Mouse (Mus musculus) neutrophil, adult 5-6 weeks (primary cell): ENCODE data around the gene Dnajc25. TPM values are rescaled to one million over a fixed set of nuclear protein-coding genes. Genes with fewer than 3 reads are reported as not detected.

Experiments used
- ATAC-seq: fragments of 151-379, 151-347 bp; 2 replicates; pipeline ENCODE4 v1.8.0; 2017; ENCODE audit warnings: mild to moderate bottlenecking, moderate TSS enrichment; ENCODE audit not compliant: insufficient number of reproducible peaks, poor library complexity, low FRiP score, severe bottlenecking; ENCODE audit errors: extremely low read depth
- total RNA-seq: library from RNA; stranded (forward); fragments of 200-1000 nt; gene quantifications from 2 replicates; pipeline ENCODE4 v1.2.3, GENCODE M21; 2017

The Dnajc25 gene
- total RNA-seq, 1 experiment from 2014 or later: 6.6 TPM

DNA sequence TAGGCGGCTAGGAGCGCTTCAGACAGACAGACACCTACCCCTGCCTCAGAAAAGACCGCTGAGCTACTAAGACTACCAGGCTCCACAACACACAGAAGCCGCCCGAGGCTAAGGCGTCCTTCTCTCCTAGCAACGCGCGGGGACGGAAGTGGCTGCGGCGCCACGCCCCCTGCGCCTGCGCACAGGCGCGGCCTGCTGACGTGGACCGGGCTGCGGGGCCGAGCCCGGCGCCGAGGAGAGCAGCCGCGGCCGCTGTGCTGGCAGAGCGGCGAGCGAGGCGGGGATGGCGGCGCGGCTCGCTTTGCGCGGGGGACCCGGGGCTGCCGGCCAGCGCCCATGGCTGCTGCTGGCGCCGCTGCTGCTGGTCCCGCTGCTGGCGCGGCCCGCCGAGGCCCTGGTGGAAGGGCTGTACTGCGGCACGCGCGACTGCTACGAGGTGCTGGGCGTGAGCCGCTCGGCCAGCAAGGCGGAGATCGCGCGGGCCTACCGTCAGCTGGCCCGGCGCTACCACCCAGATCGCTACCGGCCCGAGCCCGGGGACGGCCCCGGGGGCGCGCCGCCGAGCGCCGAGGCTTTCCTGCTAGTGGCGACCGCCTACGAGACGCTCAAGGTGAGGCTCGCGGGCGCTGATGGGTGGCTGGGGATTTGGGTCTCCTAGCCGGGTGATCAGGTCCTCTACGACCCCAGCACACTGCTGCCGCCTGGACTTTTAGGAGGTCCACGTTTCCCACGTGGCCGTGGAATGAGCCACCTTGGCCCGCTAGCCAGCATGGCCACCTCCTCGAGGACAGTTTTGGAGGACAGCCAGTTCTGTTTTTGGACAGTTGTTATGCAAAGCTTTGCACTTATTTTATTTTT lies 8.3 kb downstream of the Dnajc25 start, which contains the start of gene Gm20503:
TSS of gene Gm20503 (plus strand) at position 263 of the 858 bp plus-strand sequence.
- peak; percentile 84 for ATAC-seq

DNA sequence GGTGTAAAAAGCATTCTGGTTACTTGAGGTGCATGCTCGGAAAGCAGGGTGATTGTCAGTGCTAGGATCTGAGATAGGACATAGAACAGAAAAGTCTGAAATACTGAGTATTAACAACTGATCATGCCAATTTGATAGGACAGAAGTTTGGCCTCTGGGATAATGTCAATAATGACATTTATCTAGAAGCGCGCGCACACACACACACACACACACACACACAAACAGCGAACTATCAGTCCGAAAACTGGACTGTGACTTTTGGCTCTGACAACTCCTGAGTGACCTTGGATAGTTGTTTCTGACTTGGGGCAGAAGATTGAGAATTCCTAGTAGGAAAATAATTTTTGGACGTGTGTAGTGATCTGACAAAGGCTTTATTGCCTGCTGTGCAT lies 8.9 kb downstream of the Dnajc25 start:
- no peak for ATAC-seq

DNA sequence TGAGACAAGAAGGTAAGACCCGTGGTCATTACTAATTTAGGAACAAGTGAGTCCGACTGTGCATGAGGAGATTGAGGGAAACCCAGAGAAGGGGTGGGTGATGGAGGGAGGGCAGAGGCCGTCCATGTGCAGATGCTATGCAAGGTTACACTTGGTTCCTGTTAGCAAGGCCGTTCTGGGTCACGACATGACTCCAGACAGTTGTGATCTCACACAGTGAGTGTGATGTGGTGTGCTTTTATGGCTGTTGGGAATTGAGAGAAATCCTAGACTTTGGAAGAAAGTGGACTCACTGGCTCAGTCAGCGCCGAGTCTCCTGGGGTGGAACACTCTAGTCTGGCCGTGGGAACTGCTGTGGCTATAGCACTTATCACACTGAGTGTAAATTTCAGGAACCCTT lies 11.3 kb downstream of the Dnajc25 start:
- no peak for ATAC-seq

DNA sequence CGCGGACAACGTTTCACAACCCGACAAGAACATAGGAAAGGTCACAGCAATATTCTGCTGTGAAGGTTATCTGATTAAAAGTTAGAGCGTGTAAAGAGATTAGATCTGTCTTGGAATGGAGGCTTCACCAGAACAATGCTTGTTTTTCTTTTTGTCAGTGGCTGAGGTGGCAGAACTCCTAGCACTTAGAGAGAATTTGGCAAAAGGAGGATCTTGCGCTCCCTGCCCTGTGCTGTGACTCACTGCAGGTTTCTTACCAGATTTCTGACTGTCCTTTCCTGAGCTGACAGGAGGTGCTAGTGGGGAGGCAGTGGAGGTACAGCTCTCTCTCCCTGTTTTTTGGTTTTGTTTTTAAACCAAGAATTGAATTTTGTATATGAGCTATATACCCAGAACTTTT lies 12.2 kb downstream of the Dnajc25 start:
- ATAC-seq: no peak

DNA sequence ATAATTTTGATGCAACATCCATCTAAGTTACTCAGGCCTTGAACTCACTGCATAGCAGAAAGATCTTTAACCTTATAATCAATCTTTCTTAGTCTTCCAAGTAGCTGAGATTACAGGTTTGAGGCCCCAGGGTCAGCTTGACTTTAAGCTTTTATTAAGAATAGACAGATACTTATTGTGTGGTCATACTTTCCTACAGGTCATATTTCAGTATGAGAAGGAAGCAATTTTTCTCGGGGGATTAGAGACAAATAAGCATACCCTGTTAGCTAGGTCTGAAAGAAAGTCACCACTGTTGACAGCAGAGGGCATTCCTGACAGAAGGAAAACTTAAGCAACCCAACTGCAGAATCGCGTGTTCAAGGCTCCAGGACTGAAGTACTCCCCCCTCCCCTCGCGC lies 13.1 kb downstream of the Dnajc25 start:
- ATAC-seq: no peak

DNA sequence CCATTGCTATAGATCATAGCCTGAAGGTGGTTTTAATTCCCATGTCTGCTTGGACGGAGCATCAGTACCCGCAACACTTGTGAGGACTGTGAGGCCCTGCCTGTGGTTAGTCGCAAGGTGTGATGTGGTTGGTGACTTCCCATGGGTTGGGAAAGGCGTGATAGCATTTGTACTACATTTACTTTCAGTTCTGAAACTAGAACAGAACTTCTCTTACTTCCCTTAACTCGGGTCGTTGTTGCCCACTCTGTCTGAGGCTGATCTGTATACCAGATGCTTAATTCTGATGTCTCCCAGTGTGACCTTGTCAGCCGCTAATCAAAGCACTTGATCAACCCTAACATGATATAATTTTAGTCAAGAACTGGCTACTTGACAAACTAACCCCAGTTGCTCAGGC lies 14.3 kb downstream of the Dnajc25 start:
- ATAC-seq: peak; percentile 54

DNA sequence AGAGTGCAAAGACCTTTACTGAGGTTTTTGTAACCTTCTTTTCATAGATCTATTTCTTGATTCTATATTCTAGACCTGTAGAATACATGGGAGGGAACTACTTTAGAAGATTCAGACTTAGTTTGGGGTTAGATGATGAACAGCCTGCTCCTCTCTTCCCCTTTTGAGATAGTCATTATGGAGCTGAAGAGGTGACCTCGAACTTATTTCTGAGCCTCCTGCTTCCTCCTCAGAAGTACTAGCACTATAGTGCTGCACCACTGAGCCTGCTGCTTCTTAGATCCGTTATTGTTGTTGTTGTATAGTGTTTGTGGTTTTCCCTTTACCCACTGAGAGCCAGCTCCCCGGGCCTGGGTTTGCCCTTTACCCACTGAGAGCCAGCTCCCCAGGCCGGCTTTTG lies 14.8 kb downstream of the Dnajc25 start:
- no peak for ATAC-seq

DNA sequence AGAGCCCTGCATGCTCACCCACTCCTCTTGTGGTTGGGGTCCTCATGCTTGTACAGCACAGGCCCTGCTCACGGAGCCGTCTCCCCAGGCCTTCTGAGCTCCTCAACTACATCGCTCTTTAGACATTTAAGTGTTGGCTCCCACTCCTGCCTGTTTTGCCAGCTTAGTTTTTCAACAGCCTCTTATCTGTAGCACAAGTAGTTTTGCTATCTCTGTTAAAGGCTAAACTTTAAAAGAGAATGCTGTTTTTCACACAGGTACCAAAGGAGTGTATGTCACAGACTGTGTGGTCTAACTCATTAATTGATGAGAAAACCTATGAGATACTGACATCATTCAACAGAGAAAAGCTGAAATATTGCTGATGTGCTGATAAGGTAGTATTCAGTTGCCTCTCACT lies 16.6 kb downstream of the Dnajc25 start:
- ATAC-seq: no peak

DNA sequence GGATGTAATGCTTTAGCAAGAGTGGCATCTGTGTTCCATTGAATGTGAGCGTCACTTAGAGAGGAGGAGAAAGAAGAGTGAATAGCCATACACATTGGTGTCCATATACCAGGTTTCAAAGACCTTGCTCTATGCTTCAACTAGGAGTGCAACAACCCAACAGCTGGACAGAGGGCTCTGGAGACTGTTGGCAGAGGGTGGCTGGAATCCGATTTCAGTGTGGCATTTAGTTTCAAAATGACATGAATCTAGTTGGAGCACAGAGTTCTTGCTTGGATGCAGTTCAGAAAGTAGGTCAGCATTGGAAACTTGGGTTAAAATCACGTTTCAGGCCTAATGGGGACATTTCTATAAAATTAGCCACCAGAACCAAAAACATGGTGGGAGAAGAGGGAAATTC lies 20.3 kb downstream of the Dnajc25 start:
- no peak for ATAC-seq

DNA sequence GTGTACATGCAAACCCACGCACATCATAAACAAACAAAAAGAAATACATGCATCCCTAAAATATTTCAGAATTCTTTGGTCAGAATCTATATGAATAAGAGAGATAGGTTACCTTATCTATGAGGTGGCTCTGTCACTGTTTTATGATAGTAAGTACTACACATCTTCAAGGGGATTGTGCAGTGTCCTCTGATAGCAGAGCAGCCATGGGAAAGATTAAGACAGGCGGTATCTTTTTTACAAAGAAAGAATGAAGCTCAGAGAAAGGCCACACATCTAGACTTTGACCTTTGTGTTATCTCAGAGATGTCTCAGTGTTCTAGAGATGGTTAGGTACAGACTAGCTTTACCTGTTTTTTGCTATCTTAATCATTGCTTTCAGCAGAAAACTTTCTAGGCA lies 22.1 kb downstream of the Dnajc25 start:
- no peak for ATAC-seq

DNA sequence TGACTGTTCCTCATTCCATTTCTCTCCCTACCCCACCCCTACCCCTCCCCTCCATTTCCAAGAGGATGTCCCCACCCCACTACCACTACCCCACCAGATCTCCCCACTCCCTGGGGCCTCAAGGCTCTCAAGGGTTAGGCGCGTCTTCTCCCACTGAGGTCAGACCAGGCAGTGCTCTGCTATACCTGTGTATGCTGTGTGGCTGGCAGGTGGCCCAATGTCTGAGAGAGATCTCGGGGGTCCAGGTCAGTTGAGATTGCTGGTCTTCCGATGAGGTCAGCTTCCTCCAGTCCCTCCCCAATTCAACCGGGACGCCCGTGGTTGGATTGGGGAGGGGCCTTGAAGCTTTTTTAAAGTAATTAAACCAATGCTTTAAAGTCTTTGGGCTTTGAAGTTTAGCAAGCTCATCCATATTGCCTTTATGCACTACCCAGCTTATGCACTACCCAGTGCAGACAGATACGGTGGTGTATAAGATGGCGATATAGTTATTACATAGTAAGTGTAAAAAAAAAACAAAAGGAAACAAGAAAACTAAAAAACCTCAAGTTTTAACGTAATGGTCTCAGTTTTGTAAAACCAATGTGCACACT lies 39.6 kb downstream of the Dnajc25 start:
- ATAC-seq: no peak

DNA sequence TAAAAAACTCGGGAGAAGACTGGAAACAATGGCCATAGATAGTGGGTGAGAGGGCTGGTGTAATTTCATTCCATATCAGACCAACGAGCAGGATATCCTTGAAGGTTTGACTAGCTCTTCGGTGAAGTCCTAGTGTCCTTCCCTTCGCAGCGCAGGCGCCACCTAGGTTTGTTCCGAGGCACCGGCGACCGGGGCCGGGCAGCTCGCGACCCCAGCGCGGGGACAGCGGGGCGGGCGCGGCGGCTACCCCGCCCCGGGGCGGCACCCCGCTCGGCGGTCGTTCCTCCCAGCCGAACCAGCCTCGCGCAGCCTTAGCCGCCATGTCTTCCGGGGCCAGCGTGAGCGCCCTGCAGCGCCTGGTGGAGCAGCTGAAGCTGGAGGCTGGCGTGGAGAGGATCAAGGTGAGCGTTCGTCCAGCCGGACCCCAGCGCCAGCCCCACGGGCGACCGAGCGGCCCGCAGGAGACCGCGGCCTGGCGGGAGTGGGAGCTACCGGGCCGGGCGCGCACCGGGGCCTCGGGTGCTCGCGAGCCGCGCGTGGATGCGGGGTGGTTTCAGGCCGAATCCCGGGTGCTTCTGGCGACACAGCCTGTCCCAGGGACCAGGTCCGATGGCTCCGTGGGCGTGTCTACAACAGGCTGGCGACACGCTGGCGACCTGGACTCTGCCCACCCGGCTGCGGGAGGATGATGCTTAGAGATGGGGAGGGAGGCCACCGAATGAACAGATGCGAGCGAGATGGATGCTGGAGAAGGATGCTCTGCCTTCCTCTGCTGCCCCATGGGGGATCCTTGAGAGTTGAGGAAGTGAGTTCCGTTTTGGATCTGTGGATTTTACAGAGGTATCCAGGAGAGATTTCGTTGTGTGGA lies 40.3 kb downstream of the Dnajc25 start, which contains the start of gene Gng10:
TSS of gene Gng10 (plus strand) at position 171 of the 868 bp plus-strand sequence.
- peak; percentile 47 for ATAC-seq

DNA sequence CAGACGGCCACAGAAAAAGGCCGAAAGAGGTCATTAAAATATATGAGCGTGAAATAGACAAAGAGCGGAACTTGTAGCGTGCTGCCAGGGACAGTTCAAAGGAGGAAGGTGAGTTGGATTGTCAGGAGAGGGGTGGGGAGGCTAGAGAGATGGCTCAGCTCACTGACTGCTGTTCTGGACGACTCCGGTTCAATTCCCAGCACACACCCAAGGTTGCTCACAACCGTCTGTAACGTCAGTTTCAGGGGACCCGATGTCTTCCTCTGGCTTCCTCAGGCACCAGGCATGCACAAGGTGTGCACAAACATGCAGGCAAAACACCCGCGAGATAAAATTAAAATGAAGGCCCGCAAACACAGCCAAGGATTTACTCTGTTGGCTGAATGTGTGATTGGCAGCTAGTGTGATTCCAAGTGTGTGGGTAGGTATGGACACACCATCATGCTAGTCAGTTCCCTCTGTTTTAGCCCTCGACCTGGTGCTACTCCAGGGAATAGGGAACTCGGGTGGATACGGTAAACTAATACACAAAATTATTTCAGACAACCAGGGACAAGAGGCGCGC lies 41.0 kb downstream of the Dnajc25 start:
- no peak for ATAC-seq

DNA sequence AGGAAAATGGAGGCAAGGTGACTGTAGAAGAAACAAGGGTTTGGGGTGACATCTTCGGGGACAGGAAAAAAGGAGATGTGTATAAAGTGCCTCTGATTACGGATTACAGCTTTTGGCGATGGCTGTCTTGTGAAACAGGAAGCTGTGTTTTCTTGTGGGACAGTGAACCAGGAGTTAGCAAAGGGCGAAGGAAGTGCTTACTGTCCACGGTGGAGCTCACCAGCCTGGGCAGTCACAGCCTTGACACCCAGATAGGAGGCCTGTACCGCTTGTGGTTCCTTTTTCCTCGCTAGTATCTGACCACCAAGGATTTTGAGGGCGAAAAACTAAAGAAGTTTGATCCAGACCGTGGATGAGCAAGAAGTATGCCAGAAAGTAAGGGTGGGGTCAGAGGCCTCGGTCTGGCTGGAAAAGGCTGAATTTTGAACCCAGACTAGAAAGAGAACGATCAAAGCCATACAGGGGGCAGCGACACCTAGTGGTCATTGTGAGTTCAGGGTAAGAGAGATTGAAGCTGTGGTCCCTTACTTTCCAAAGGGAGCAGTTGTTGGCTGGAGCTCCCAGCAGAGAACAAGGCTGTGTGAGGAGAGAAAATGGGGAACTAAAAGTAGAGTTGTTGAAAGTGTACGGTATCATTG lies 41.7 kb downstream of the Dnajc25 start:
- ATAC-seq: peak; percentile 74

DNA sequence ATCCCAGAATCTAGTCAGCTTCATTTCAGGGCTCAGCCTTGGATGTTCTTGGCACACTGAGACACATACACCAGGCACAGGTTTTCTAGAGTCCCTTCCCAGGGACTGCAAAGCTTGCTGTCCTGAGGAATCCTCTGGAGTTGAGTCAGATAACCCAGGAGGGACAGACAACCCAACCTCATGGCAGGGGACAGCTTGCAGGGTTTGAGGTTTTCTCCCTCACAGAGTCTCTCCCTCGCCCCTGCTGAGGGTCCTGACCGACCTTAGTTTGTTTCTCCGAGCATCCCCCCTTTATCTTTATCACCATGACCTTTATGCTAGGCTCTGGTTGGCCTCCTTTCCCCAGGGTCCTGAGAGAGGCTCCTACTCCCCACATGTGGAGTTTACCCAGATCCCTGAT lies 42.7 kb downstream of the Dnajc25 start:
- ATAC-seq: no peak

DNA sequence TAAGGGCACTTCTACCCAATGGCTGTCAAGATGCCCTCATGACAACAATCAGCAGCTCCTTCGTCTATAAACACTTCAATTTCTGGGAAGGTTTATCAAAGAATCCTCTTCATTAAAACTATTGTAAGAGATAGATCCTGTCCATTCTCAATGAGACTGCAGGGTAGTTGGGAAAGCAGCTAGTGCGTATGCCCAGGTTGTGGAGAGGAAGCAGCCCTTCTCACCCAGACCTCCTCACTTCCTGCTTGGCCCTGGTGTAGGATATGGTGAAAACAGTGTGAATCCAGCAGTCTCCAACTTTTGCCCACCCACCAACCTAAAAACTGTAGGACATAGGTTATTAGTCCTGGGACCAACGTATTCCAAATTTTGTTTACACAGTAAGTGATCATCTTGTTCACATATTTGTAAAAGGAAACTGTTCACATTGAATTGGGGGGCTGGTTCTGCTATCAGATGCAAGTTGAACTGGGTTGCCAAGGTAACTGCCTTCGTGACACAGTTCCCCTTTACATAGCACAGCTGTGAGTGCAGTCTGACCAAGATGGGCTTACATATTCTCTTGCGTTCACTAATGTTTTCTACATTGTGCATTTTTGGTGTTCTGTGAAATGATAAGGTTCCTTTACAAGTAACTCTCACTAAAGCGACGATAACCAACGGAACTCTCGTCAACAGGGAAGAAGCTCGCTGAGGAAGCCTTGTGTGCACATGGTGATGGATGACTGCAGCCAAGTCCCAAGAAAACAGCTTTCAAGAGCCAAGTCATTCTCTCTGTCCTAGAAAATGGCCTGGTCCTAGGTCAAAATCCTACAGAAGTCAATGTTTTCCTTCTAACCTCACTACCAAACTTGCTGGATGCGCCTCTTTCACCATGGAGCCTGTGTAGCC lies 45.8 kb downstream of the Dnajc25 start:
- ATAC-seq: no peak

DNA sequence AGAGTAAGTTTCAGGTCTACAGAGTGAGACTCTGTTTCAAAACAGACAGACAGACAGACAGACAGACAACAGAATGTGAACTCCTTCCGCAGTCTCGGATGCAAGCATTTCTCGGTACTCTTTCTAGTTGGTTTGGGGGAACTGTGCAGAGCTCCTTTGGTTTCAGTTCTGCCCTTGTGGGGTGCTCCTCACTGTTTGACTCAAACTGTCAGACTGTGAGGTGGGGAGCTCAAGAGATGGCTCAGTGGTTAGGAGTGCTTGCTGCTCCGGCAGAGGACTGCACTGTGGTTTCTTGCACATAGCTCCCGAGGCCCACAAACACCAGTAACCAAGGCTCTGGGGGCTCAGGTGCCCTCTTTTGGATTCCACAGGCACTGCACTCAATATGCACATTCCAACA lies 48.2 kb downstream of the Dnajc25 start:
- ATAC-seq: no peak

DNA sequence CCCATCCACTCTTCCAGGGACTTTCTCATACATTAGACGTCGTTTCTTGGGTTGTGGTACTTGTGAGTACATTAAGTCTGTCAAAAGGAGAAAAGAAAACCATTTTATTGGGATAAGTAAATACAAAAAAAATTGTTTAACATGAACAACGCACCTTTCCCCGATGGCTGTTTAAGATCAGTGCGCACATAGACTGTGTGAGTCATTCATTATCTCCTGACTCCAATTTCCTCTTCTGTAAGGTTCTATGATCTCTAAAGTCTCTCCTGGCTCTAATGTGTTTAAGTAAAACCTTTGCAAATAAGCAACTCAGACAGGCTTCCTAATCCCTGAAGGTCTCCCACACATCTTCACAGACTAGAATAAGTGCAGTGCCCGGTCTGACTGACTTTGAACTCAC lies 49.0 kb downstream of the Dnajc25 start:
- no peak for ATAC-seq
